Mouse (Mus musculus) CH12.LX (cell line): Measurements from ENCODE around the gene Dusp9. TPM values are rescaled to one million over a fixed set of nuclear protein-coding genes. Genes with fewer than 3 reads are reported as not detected.

ENCODE experiments used
- DNase-seq: peaks from one replicate; pipeline ENCODE4 v3.0.0-alpha.2; 2013; ENCODE audit errors: extremely low read depth
- H3K27ac ChIP-seq: 2 replicates; pipeline ENCODE4 v1.5.1; 2012; ENCODE audit warnings: low read depth, mild to moderate bottlenecking, control low read depth, moderate library complexity; ENCODE audit not compliant: insufficient read depth
- H3K27me3 ChIP-seq: replicated peaks from 2 replicates; pipeline ENCODE3; 2012; ENCODE audit warnings: inconsistent platforms
- H3K36me3 ChIP-seq, 2 experiments: replicated peaks in 1 of 2; 2 replicates each; pipeline versions ENCODE3 to v1.6.1; 2012; ENCODE audit warnings: inconsistent platforms in 1 of 2, low read length in 1 of 2, mild to moderate bottlenecking in 1 of 2, mixed read lengths in 1 of 2, moderate library complexity in 1 of 2; ENCODE audit not compliant: control insufficient read depth in 1 of 2, insufficient read depth in 1 of 2
- H3K4me1 ChIP-seq, 2 experiments: 2 replicates each; pipeline ENCODE4 v1.6.1; 2012; ENCODE audit warnings: inconsistent platforms in 1 of 2, moderate library complexity in 1 of 2; ENCODE audit not compliant: insufficient read depth in 2 of 2, control insufficient read depth in 1 of 2
- H3K4me2 ChIP-seq: 2 replicates; pipeline ENCODE4 v1.6.1; 2012; ENCODE audit warnings: low read depth, mild to moderate bottlenecking, control low read depth; ENCODE audit not compliant: poor library complexity, insufficient read depth, severe bottlenecking
- H3K4me3 ChIP-seq, 3 experiments: fragments of 150-350 bp in 1 of 3; sonication (generic) in 1 of 3; replicated peaks in 1 of 3; 2 replicates each; pipeline versions ENCODE3 to v1.5.1; 2011 to 2012; ENCODE audit warnings: low read depth in 2 of 3, low read length in 2 of 3, mild to moderate bottlenecking in 2 of 3, moderate library complexity in 2 of 3, control low read depth in 1 of 3, improper control_type of control experiment in 1 of 3, inconsistent platforms in 1 of 3, mixed read lengths in 1 of 3; ENCODE audit not compliant: poor library complexity in 1 of 3
- H3K79me2 ChIP-seq: replicated peaks from 2 replicates; pipeline ENCODE4 v1.6.1; 2012; ENCODE audit warnings: mild to moderate bottlenecking, moderate library complexity; ENCODE audit not compliant: control insufficient read depth, poor library complexity, insufficient read depth, severe bottlenecking; ENCODE audit errors: extremely low read depth
- H3K9ac ChIP-seq: 2 replicates; pipeline ENCODE4 v1.6.1; 2012; ENCODE audit warnings: low read depth, mild to moderate bottlenecking, control low read depth, moderate library complexity; ENCODE audit not compliant: insufficient read depth
- H3K9me3 ChIP-seq: replicated peaks from 2 replicates; pipeline ENCODE3; 2012; ENCODE audit warnings: low read length, inconsistent platforms, mixed read lengths
- CTCF ChIP-seq, 2 experiments: IDR thresholded peaks in 1 of 2; conservative IDR thresholded peaks in 1 of 2; 2 replicates each; pipeline ENCODE4 v1.5.1; 2011 to 2012; ENCODE audit warnings: low read depth in 2 of 2, low read length in 2 of 2, improper control_type of control experiment in 1 of 2, inconsistent platforms in 1 of 2, mild to moderate bottlenecking in 1 of 2, moderate library complexity in 1 of 2
- E2F4 ChIP-seq: IDR thresholded peaks from 2 replicates; pipeline ENCODE4 v1.6.1; 2011; ENCODE audit warnings: low read depth, low read length, improper control_type of control experiment; ENCODE audit not compliant: insufficient replicate concordance
- ELF1 ChIP-seq: IDR thresholded peaks from 2 replicates; pipeline ENCODE4 v1.6.1; 2014; ENCODE audit warnings: low read depth, mild to moderate bottlenecking, inconsistent platforms, low read length, improper control_type of control experiment
- HCFC1 ChIP-seq: IDR thresholded peaks from 2 replicates; pipeline ENCODE4 v1.6.1; 2012; ENCODE audit warnings: low read depth, mild to moderate bottlenecking, inconsistent platforms, low read length, improper control_type of control experiment
- IRF4 ChIP-seq: IDR thresholded peaks from 2 replicates; pipeline ENCODE4 v1.6.1; 2014; ENCODE audit warnings: low read depth, mild to moderate bottlenecking, inconsistent platforms, low read length, improper control_type of control experiment
- JUN ChIP-seq: IDR thresholded peaks from 2 replicates; pipeline ENCODE4 v1.6.1; 2011; ENCODE audit warnings: low read depth, mild to moderate bottlenecking, low read length, improper control_type of control experiment, moderate library complexity; ENCODE audit not compliant: insufficient read depth
- JUND ChIP-seq: conservative IDR thresholded peaks from 2 replicates; pipeline ENCODE4 v1.6.1; 2011; ENCODE audit warnings: low read depth, low read length, improper control_type of control experiment
- KAT2A ChIP-seq: IDR thresholded peaks from 2 replicates; pipeline ENCODE4 v1.6.1; 2012; ENCODE audit warnings: low read length, improper control_type of control experiment, inconsistent platforms; ENCODE audit not compliant: insufficient replicate concordance
- MAZ ChIP-seq: IDR thresholded peaks from 2 replicates; pipeline ENCODE4 v1.6.1; 2012; ENCODE audit warnings: low read depth, mild to moderate bottlenecking, inconsistent platforms, low read length, improper control_type of control experiment, moderate library complexity
- MEF2A ChIP-seq: IDR thresholded peaks from 2 replicates; pipeline ENCODE4 v1.6.1; 2014; ENCODE audit warnings: low read depth, mild to moderate bottlenecking, inconsistent platforms, low read length, improper control_type of control experiment, borderline replicate concordance
- MXI1 ChIP-seq: IDR thresholded peaks from 2 replicates; pipeline ENCODE4 v1.6.1; 2011; ENCODE audit warnings: mild to moderate bottlenecking, low read depth, low read length, improper control_type of control experiment
- MYC ChIP-seq: IDR thresholded peaks from 2 replicates; pipeline ENCODE4 v1.6.1; 2011; ENCODE audit warnings: low read depth, mild to moderate bottlenecking, improper control_type of control experiment, low read length
- NELFE ChIP-seq: IDR thresholded peaks from 2 replicates; pipeline ENCODE4 v1.6.1; 2011; ENCODE audit warnings: low read depth, low read length, improper control_type of control experiment
- POLR2A ChIP-seq: IDR thresholded peaks from 2 replicates; pipeline ENCODE4 v1.6.1; 2011; ENCODE audit warnings: low read depth, mild to moderate bottlenecking, improper control_type of control experiment, low read length
- POLR2AphosphoS2 ChIP-seq: IDR thresholded peaks from 2 replicates; pipeline ENCODE4 v1.6.1; 2011; ENCODE audit warnings: low read depth, low read length, improper control_type of control experiment
- RAD21 ChIP-seq: IDR thresholded peaks from 2 replicates; pipeline ENCODE4 v1.6.1; 2011; ENCODE audit warnings: low read depth, mild to moderate bottlenecking, low read length, improper control_type of control experiment, moderate library complexity
- RCOR1 ChIP-seq: conservative IDR thresholded peaks from 2 replicates; pipeline ENCODE4 v1.6.1; 2012; ENCODE audit warnings: low read depth, mild to moderate bottlenecking, inconsistent platforms, low read length, improper control_type of control experiment
- SIN3A ChIP-seq: IDR thresholded peaks from 2 replicates; pipeline ENCODE4 v1.6.1; 2012; ENCODE audit warnings: low read length, improper control_type of control experiment, inconsistent platforms
- TBP ChIP-seq: conservative IDR thresholded peaks from 2 replicates; pipeline ENCODE4 v1.6.1; 2011; ENCODE audit warnings: low read depth, low read length, improper control_type of control experiment
- UBTF ChIP-seq: IDR thresholded peaks from 2 replicates; pipeline ENCODE4 v1.6.1; 2012; ENCODE audit warnings: low read depth, mild to moderate bottlenecking, inconsistent platforms, low read length, improper control_type of control experiment, moderate library complexity
- USF1 ChIP-seq: IDR thresholded peaks from 2 replicates; pipeline ENCODE4 v1.6.1; 2014; ENCODE audit warnings: low read depth, mild to moderate bottlenecking, inconsistent platforms, low read length, improper control_type of control experiment
- ZC3H11A ChIP-seq: IDR thresholded peaks from 2 replicates; pipeline ENCODE4 v1.6.1; 2012; ENCODE audit warnings: low read depth, mild to moderate bottlenecking, inconsistent platforms, low read length, improper control_type of control experiment
- ZKSCAN1 ChIP-seq: IDR thresholded peaks from 2 replicates; pipeline ENCODE4 v1.6.1; 2012; ENCODE audit warnings: low read depth, inconsistent platforms, low read length, improper control_type of control experiment, borderline replicate concordance
- ZMIZ1 ChIP-seq: IDR thresholded peaks from 2 replicates; pipeline ENCODE4 v1.6.1; 2012; ENCODE audit warnings: low read depth, mild to moderate bottlenecking, inconsistent platforms, low read length, improper control_type of control experiment
- ZNF384 ChIP-seq: IDR thresholded peaks from 2 replicates; pipeline ENCODE4 v1.6.1; 2012; ENCODE audit warnings: low read depth, low read length, improper control_type of control experiment, inconsistent platforms
- dilution Hi-C: fragments of 300-500 bp; cut with MboI; formaldehyde crosslinking; loops from 2 replicates; pipeline ENCODE4 v1.14.3; 2020; ENCODE audit warnings: low sequenced_read_pairs; ENCODE audit not compliant: extremely low pct_unique_long_range_greater_than_20kb, extremely low pct_ligation_motif_present
- in situ Hi-C: fragments of 300-500 bp; cut with MboI; formaldehyde crosslinking; loops from 3 replicates; pipeline ENCODE4 v1.14.3; 2019; ENCODE audit warnings: low sequenced_read_pairs, low pct_ligation_motif_present, low pct_unique_long_range_greater_than_20kb, mixed read lengths
- polyA plus RNA-seq: library from polyadenylated mRNA; unstranded; fragments of >175 nt; gene quantifications from 2 replicates; pipeline ENCODE4 v1.2.1, GENCODE M21; 2012; ENCODE audit warnings: low read depth; ENCODE audit not compliant: insufficient read length
- total RNA-seq, 2 experiments: library from RNA; depleted of rRNA; stranded (reverse); fragments of 300-350 nt in 1 of 2; fragments of >200 nt in 1 of 2; gene quantifications; 2 replicates each; pipeline ENCODE4 v1.2.3; 2012 to 2014

Dusp9 gene
- total and polyA plus RNA-seq, 3 experiments: 0.09 to 0.47 (median 0.17) TPM

DNA sequence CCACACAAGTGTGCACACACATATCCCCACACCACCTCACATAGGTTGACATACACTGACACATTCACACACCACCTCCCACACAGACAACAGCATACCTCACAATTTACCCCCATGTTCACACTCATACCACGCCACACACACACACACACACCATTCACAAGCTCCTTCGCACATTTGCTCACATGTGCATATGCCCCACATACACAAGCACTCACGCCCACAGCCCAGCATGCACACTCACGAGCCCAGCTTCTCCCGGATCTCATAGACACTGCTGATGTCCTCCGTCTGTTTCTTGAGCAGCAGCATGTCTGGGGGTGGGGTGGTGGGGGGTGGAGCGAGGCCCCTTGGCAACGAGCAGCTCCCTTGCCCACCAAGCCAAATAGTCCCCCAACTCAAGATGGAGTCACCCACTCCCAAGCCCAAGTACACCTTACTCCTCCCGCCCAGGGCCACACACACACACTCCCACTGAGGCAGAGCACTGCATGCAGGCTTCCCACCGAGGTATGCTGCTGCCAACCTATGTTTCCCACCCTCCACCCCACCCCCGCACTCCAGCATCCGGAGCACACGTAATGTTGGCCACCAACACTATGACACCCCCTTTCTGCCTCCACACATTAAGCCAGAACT, 19.8 kb downstream of the Dusp9 start:
- no peak overlapping the region for H3K4me3 ChIP-seq
- H3K27ac ChIP-seq: no peak overlapping the region
- no peaks in the 10 kb centered on the region for H3K9me3 ChIP-seq
- H3K79me2 ChIP-seq: no peaks in the 10 kb centered on the region
- no peak for DNase-seq
- H3K9ac ChIP-seq: no peak overlapping the region
- dilution Hi-C loops: no loop called here
- H3K4me1 ChIP-seq: peaks cover 4 to 13% of the 10 kb centered on the region in 2 experiments; a peak in 3 of 4 replicates
- H3K4me2 ChIP-seq: no peak overlapping the region
- H3K27me3 ChIP-seq: no peaks in the 10 kb centered on the region
- TF ChIP-seq MXI1: no peak
- TF ChIP-seq KAT2A: no peak
- TF ChIP-seq POLR2A: no peak
- TF ChIP-seq ZKSCAN1: no peak
- TF ChIP-seq UBTF: no peak
- no peak for TF ChIP-seq TBP
- TF ChIP-seq E2F4: no peak
- TF ChIP-seq ELF1: no peak
- TF ChIP-seq ZC3H11A: no peak
- TF ChIP-seq NELFE: no peak
- no peak for TF ChIP-seq IRF4
- TF ChIP-seq USF1: no peak
- TF ChIP-seq MAZ: no peak
- TF ChIP-seq MEF2A: no peak
- TF ChIP-seq ZNF384: no peak
- no peak for TF ChIP-seq RAD21
- no peak for TF ChIP-seq MYC
- TF ChIP-seq JUND: no peak
- in situ Hi-C loops: loop anchor here (25.0 kb wide), 1 partner anchor 647 kb away; no protein-coding TSS in a partner anchor
- no peaks in the 10 kb centered on the region for H3K36me3 ChIP-seq

DNA sequence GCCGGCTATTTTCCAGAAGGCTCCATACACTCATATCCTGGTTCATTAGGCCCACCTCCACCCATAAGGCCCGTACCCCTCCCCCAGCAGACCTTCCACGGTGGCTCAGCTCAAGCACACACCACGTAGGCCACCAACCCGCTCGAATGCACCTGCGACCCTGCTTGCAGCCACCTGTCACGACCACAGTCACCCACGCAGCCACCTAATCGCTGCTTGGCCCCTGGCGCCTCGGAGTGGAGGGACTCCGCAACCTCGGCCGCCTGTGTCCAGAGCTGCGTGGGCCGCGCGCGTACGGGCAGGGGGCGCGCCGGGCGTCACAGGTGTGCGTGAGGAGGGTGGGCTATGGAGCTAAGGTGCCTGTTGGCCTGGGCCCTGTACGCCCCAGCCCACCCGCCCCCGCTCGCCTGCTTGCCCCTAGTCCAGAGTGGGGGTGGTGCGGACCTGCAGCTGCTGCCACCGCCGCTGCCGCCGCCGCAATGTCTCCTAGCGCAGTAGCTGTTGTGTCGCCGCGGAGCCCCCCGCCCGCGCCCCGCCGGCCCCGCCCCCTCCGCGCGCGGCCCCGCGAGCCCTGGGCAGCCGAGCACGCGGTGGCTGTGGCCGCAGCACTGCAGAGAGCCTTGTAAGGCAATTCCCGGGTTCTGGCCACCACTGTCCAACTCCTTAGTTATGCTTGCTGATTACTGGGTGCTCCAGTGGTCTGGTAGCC, 20.5 kb downstream of the Dusp9 start, which contains the start of gene Pnck:
Gene Pnck, minus strand, starts transcription at position 543 of the 709 bp plus-strand sequence.
- dilution Hi-C loops (no loop called here), in situ Hi-C loops (loop anchor here (25.0 kb wide), 1 partner anchor 647 kb away; no protein-coding TSS in a partner anchor)
- no peaks in the 10 kb centered on the region for H3K36me3 ChIP-seq
- no peak for DNase-seq
- H3K27me3 ChIP-seq: no peaks in the 10 kb centered on the region
- no peak within 1 kb of the TSS for H3K4me3 ChIP-seq
- H3K4me1 ChIP-seq: peaks cover 4 to 13% of the 10 kb centered on the region in 2 experiments; a peak in 3 of 4 replicates
- H3K9me3 ChIP-seq: no peaks in the 10 kb centered on the region
- H3K79me2 ChIP-seq: no peaks in the 10 kb centered on the region
- H3K9ac ChIP-seq: no peak within 1 kb of the TSS
- H3K27ac ChIP-seq: no peak within 1 kb of the TSS
- no peak for TF ChIP-seq HCFC1
- no peak for TF ChIP-seq ZC3H11A
- TF ChIP-seq POLR2AphosphoS2: no peak
- TF ChIP-seq JUND: no peak
- no peak for TF ChIP-seq SIN3A
- TF ChIP-seq ZMIZ1: no peak
- TF ChIP-seq RAD21: no peak
- no peak for TF ChIP-seq JUN
- no peak for TF ChIP-seq MYC
- no peak for TF ChIP-seq MAZ
- TF ChIP-seq RCOR1: no peak
- TF ChIP-seq CTCF (conservative IDR thresholded peaks at IDR 0.05 in 1 of 2, IDR thresholded peaks at IDR 0.05 in 1 of 2; ENCODE audit: low read depth in 2 of 2, low read length in 2 of 2): no peak
- TF ChIP-seq MXI1: no peak
- H3K4me2 ChIP-seq: no peak within 1 kb of the TSS
